In the genomic region with DNA sequence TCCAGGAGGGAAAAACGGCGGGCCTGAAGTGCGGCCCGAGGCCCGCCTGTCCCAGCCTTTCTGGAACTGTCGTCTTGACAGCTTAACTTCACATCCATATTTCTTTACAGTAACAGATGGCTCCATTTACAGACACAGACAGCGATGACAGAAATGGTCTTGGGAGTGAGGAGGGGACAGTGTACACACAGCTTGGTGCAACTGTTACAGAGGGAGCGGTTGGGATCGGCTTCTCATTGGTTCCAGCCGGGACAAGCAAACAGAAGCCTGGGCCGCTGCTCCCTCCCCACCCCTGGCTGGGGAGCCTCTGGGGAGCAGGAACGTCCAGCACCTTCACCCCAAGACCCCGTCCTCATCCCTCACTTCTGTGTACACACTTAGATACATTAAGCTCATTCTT, we compare ENCODE assay signal across 12 mouse cellular contexts.
DNase-seq lines count a peak whose midpoint lies in the region; ATAC-seq lines count a peak whose summit lies in the region.
"Had no signal": no experiment of that assay in that cellular context is flagged by ENCODE, and none has a peak within 500 bp of the region (broad histone marks: within the 10 kb centered on the region; RNA-seq: fewer than 3 reads in every experiment).

No protein-coding gene starts in this region.

- 0 out of 2 replicates have a peak, but pooled peaks have one; percentile 39 for ATAC-seq in forebrain, embryonic 15.5 days (replicated peaks)
- no peak for ATAC-seq in forebrain, embryonic 12.5 days (ENCODE audit: low FRiP score)
- ATAC-seq in kidney, embryonic 16.5 days (ENCODE audit: low FRiP score, low TSS enrichment), result peak; percentile 88
- peak; percentile 89 for ATAC-seq in lung, embryonic 16.5 days (ENCODE audit: low read depth)
- peak; percentile 74 for ATAC-seq in stomach, embryonic 15.5 days (ENCODE audit: insufficient read depth, low FRiP score, low read depth)

- H3K36me3 ChIP-seq in forebrain, embryonic 15.5 days, result no peaks in the 10 kb centered on the region
- no peaks in the 10 kb centered on the region for H3K36me3 ChIP-seq in forebrain, embryonic 12.5 days (replicated peaks)
- H3K36me3 ChIP-seq in kidney, embryonic 16.5 days (ENCODE audit: insufficient read depth, low read length), result no peaks in the 10 kb centered on the region
- H3K36me3 ChIP-seq in lung, embryonic 16.5 days (ENCODE audit: control insufficient read depth, insufficient read depth, low read length), result no peaks in the 10 kb centered on the region
- H3K36me3 ChIP-seq in stomach, embryonic 15.5 days, result no peaks in the 10 kb centered on the region
- H3K36me3 ChIP-seq: liver, embryonic 15.5 days had no signal

- WGBS in forebrain, embryonic 15.5 days, result 54% methylated on average over 13 of the region's 13 CpGs
- WGBS in forebrain, embryonic 12.5 days, result 77% methylated on average over 13 of the region's 13 CpGs
- WGBS in kidney, embryonic 16.5 days, result 50% methylated on average over 13 of the region's 13 CpGs
- WGBS in lung, embryonic 16.5 days, result 28% methylated on average over 13 of the region's 13 CpGs
- 22% methylated on average over 13 of the region's 13 CpGs for WGBS in stomach, embryonic 15.5 days

- no peak overlapping the region for H3K4me3 ChIP-seq in forebrain, embryonic 15.5 days
- H3K4me3 ChIP-seq in forebrain, embryonic 12.5 days (replicated peaks), result no peak overlapping the region
- H3K4me3 ChIP-seq in kidney, embryonic 16.5 days (ENCODE audit: low read length), result no peak overlapping the region
- H3K4me3 ChIP-seq in lung, embryonic 16.5 days (ENCODE audit: low read length), result no peak overlapping the region
- H3K4me3 ChIP-seq in stomach, embryonic 15.5 days (replicated peaks), result no peak overlapping the region
- H3K4me3 ChIP-seq: liver, embryonic 15.5 days had no signal

- H3K4me2 ChIP-seq in forebrain, embryonic 15.5 days (replicated peaks), result no peak overlapping the region
- H3K4me2 ChIP-seq in forebrain, embryonic 12.5 days, result no peak overlapping the region
- H3K4me2 ChIP-seq in kidney, embryonic 16.5 days (replicated peaks; ENCODE audit: low read depth, low read length), result peak overlapping the region; percentile 0; the same call in 1 of the 2 replicates
- H3K4me2 ChIP-seq in lung, embryonic 16.5 days (ENCODE audit: low read depth, low read length), result peak overlapping the region; percentile 13
- H3K4me2 ChIP-seq in stomach, embryonic 15.5 days, result peak overlapping the region; percentile 19; the same call in 1 of the 2 replicates
- H3K4me2 ChIP-seq: liver, embryonic 15.5 days; midbrain, embryonic 11.5 days had no signal

- DNase-seq in kidney, adult 8-10 months, result no peak
- no peak for DNase-seq in lung, postnatal 36 days
- DNase-seq in testis, postnatal 14 days (ENCODE audit: low spot score), result no peak
- DNase-seq: cerebellum, adult 2 months; gastrocnemius, postnatal 14 days had no signal

- peaks cover 3% of the 10 kb centered on the region; the same call in 1 of the 2 replicates for H3K27me3 ChIP-seq in forebrain, embryonic 15.5 days
- peaks cover 3% of the 10 kb centered on the region; the same call in 1 of the 2 replicates for H3K27me3 ChIP-seq in forebrain, embryonic 12.5 days
- H3K27me3 ChIP-seq in kidney, embryonic 16.5 days (ENCODE audit: insufficient read depth, low read length), result no peaks in the 10 kb centered on the region
- no peaks in the 10 kb centered on the region for H3K27me3 ChIP-seq in lung, embryonic 16.5 days (ENCODE audit: control insufficient read depth, insufficient read depth, low read depth, low read length)
- no peaks in the 10 kb centered on the region for H3K27me3 ChIP-seq in stomach, embryonic 15.5 days (replicated peaks)

- peaks cover 8% of the 10 kb centered on the region; the same call in 1 of the 2 replicates for H3K4me1 ChIP-seq in forebrain, embryonic 15.5 days
- H3K4me1 ChIP-seq in forebrain, embryonic 12.5 days, result no peaks in the 10 kb centered on the region
- peaks cover 20% of the 10 kb centered on the region for H3K4me1 ChIP-seq in kidney, embryonic 16.5 days (ENCODE audit: insufficient read depth, low read length)
- peaks cover 33% of the 10 kb centered on the region for H3K4me1 ChIP-seq in lung, embryonic 16.5 days (replicated peaks; ENCODE audit: control insufficient read depth, insufficient read depth, low read length)
- peaks cover 27% of the 10 kb centered on the region for H3K4me1 ChIP-seq in stomach, embryonic 15.5 days

- no peaks in the 10 kb centered on the region for H3K9me3 ChIP-seq in forebrain, embryonic 15.5 days
- H3K9me3 ChIP-seq in forebrain, embryonic 12.5 days, result no peaks in the 10 kb centered on the region
- peaks cover 1% of the 10 kb centered on the region; the same call in 1 of the 2 replicates for H3K9me3 ChIP-seq in kidney, embryonic 16.5 days (ENCODE audit: low read length)
- no peaks in the 10 kb centered on the region for H3K9me3 ChIP-seq in lung, embryonic 16.5 days (ENCODE audit: control insufficient read depth, low read length)
- no peaks in the 10 kb centered on the region for H3K9me3 ChIP-seq in stomach, embryonic 15.5 days
- H3K9me3 ChIP-seq: liver, embryonic 15.5 days had no signal

- no peak overlapping the region for H3K9ac ChIP-seq in forebrain, embryonic 15.5 days (replicated peaks)
- no peak overlapping the region for H3K9ac ChIP-seq in forebrain, embryonic 12.5 days
- H3K9ac ChIP-seq in kidney, embryonic 16.5 days (replicated peaks; ENCODE audit: low read length), result no peak overlapping the region
- H3K9ac ChIP-seq in lung, embryonic 16.5 days (ENCODE audit: low read length), result 0 out of 2 replicates have a peak overlapping the region, but pooled peaks have one; percentile 23
- no peak overlapping the region for H3K9ac ChIP-seq in stomach, embryonic 15.5 days
- H3K9ac ChIP-seq: liver, embryonic 15.5 days had no signal

- H3K27ac ChIP-seq in forebrain, embryonic 15.5 days (replicated peaks), result no peak overlapping the region
- no peak overlapping the region for H3K27ac ChIP-seq in forebrain, embryonic 12.5 days
- peak overlapping the region; percentile 65 for H3K27ac ChIP-seq in kidney, embryonic 16.5 days (ENCODE audit: low read length)
- H3K27ac ChIP-seq in lung, embryonic 16.5 days (ENCODE audit: low read length), result peak overlapping the region; percentile 65
- H3K27ac ChIP-seq in stomach, embryonic 15.5 days, result peak overlapping the region; percentile 42; the same call in 1 of the 2 replicates
- H3K27ac ChIP-seq: liver, embryonic 15.5 days had no signal

Comparison
In these comparisons a context has a peak if more than half of its experiments do, and no peak if none do; other contexts are left out.
1. H3K27ac ChIP-seq: peak in kidney, embryonic 16.5 days (single experiment), lung, embryonic 16.5 days (single experiment) and stomach, embryonic 15.5 days (single experiment); none in forebrain, embryonic 15.5 days (single experiment) and forebrain, embryonic 12.5 days (single experiment).
2. H3K4me2 ChIP-seq: peak in kidney, embryonic 16.5 days (single experiment), lung, embryonic 16.5 days (single experiment) and stomach, embryonic 15.5 days (single experiment); none in forebrain, embryonic 15.5 days (single experiment) and forebrain, embryonic 12.5 days (single experiment).